Mouse (Mus musculus) liver, embryonic 13.5 days (tissue): ENCODE results near the gene Rec8. TPM values are rescaled to one million over a fixed set of nuclear protein-coding genes. Genes with fewer than 3 reads are reported as not detected.

Source experiments
- ATAC-seq: fragments of 200-750 bp; cut with Nextera tagmentation; 2 replicates; pipeline ENCODE4 v1.8.0; 2017; ENCODE audit warnings: low read depth, mild to moderate bottlenecking, moderate number of reproducible peaks, moderate library complexity
- DNase-seq: peaks from one replicate; pipeline ENCODE4 v3.0.0; 2022
- H3K27ac ChIP-seq: fragments of 300-500 bp; sonication (generic); 2 replicates; pipeline ENCODE4 v1.5.1; 2015; ENCODE audit warnings: moderate library complexity, mild to moderate bottlenecking, inconsistent platforms
- H3K27me3 ChIP-seq: fragments of 300-500 bp; sonication (generic); 2 replicates; pipeline ENCODE4 v1.6.1; 2015; ENCODE audit warnings: mild to moderate bottlenecking, inconsistent platforms
- H3K36me3 ChIP-seq: fragments of 300-500 bp; sonication (generic); 2 replicates; pipeline ENCODE4 v1.6.1; 2015; ENCODE audit warnings: mild to moderate bottlenecking, inconsistent platforms
- H3K4me1 ChIP-seq: fragments of 300-500 bp; sonication (generic); replicated peaks from 2 replicates; pipeline ENCODE4 v1.6.1; 2015; ENCODE audit warnings: inconsistent platforms
- H3K4me2 ChIP-seq: fragments of 300-500 bp; sonication (generic); 2 replicates; pipeline ENCODE4 v1.6.1; 2015; ENCODE audit warnings: inconsistent platforms, mild to moderate bottlenecking, moderate library complexity
- H3K4me3 ChIP-seq: fragments of 300-500 bp; sonication (generic); replicated peaks from 2 replicates; pipeline ENCODE4 v1.5.1; 2015; ENCODE audit warnings: mild to moderate bottlenecking, inconsistent platforms
- H3K9ac ChIP-seq: fragments of 300-500 bp; sonication (generic); 2 replicates; pipeline ENCODE4 v1.6.1; 2015; ENCODE audit warnings: mild to moderate bottlenecking, inconsistent platforms
- H3K9me3 ChIP-seq: fragments of 300-500 bp; sonication (generic); replicated peaks from 2 replicates; pipeline ENCODE4 v1.6.1; 2016; ENCODE audit warnings: inconsistent platforms
- WGBS: fragments of 180-500 bp; shearing (Covaris S2); methylation state at CpG from one replicate; pipeline ENCODE4 v1.1.7; 2015; ENCODE audit not compliant: insufficient replicate concordance; 5-methylcytosine and 5-hydroxymethylcytosine counted together
- polyA plus RNA-seq: library from polyadenylated mRNA; unstranded; fragments of >200 nt; fragmentation: Nextera tagmentation; extraction: Ambion mirVana; gene quantifications from 2 replicates; pipeline ENCODE4 v1.2.1, GENCODE M21; 2015

The Rec8 gene
- polyA plus RNA-seq, 1 experiment from 2014 or later, result 1.6 TPM

DNA sequence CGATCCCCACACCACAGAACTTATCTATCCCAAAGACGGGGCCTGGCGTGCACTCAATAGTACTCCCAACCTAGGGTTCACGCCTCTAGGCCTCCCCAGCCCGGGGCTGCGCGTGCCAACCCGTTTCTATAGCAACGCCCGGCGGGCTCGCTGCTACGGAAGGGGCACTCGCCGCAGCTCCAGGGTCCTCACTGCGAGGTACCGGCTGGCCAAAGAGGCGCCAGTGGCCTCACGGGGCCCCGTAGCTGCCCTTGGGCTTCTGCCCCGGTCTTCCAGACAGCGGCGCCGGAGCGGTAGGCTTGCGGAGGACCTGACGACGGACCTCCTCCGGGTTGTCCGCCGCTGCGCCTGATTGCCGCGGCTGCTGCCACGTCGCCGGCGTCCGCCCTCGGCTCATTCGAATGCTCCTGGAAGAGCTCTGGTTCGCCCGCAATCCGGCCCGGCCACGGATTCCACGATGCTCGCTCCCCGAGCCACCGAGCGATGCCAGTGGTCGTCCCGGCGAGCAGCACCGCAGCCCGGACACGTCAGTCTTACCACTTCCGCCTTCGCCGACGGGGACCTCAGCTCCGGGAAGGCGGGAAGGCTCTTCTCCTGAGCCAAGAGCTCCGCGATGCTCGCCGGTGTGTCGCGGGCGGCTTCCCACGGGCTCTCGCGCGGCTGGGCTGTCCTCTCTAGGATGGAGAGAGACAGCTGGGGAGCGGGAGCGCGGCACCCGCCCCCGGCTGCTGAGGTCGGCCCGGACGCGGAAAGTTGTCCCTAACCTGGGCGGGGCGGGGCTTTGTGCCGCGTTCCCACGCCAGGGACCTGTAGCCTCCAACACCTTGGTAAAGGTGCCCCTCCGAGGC, 25.4 kb downstream of the Rec8 start, which contains the start of gene Tm9sf1:
Gene Tm9sf1, minus strand, starts transcription at position 747 of the 848 bp plus-strand sequence.
- H3K4me2 ChIP-seq, result peak within 1 kb of the TSS; percentile 88
- no peaks in the 10 kb centered on the region for H3K27me3 ChIP-seq
- ATAC-seq (peak; percentile 87), DNase-seq (peak; percentile 83)
- H3K4me3 ChIP-seq, result peak within 1 kb of the TSS; percentile 86
- H3K9ac ChIP-seq, result peak within 1 kb of the TSS; percentile 97
- H3K36me3 ChIP-seq, result peaks cover 44% of the 10 kb centered on the region
- H3K27ac ChIP-seq, result peak within 1 kb of the TSS; percentile 90
- under 1% methylated on average over 89 of the region's 89 CpGs for WGBS
- H3K4me1 ChIP-seq, result peaks cover 53% of the 10 kb centered on the region
- H3K9me3 ChIP-seq, result no peaks in the 10 kb centered on the region

DNA sequence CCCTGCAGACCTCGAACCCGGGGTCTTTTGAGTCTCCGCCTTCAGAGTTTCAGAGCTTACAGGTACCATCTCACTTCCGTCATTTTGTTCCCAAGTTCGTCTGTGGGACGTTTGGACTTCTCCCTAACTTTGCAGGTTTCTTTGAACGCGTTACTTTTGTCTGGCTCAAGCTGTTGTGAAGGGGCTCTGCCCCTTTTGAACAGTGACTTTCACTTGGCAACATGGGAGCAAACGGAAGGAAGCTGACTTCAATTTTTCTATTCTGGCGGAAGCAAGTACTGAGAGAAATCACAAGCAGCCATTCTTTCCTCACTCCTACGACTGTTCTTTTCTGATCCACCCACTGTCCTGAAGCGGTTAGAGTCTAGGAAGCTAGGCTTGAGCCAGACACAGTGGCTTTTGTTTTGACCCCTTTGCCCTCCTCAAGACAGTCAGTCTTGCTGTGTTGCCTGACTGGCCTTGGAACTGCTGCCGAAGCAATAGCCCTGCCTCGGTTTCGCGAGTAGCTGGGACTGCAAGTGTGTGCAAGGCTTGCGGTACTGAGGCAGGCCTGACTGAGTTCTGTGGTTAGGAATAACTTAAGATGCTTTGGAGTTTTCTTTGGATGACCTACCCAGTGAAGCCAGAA, 26.5 kb downstream of the Rec8 start:
- H3K27me3 ChIP-seq, result no peaks in the 10 kb centered on the region
- peak overlapping the region; percentile 86 for H3K4me3 ChIP-seq
- ATAC-seq, result no peak
- peaks cover 53% of the 10 kb centered on the region for H3K4me1 ChIP-seq
- peak overlapping the region; percentile 90 for H3K27ac ChIP-seq
- no peak for DNase-seq
- H3K9me3 ChIP-seq, result no peaks in the 10 kb centered on the region
- peaks cover 33% of the 10 kb centered on the region for H3K36me3 ChIP-seq
- WGBS, result 23% methylated on average over 17 of the region's 17 CpGs
- peak overlapping the region; percentile 97 for H3K9ac ChIP-seq
- H3K4me2 ChIP-seq, result peak overlapping the region; percentile 88

- no peak within 1 kb of the TSS for H3K27ac ChIP-seq
These were observed 32.0 kb downstream of the Rec8 start, which contains the start of gene Tssk4 for GRCm38 (mm10) chr14:55649884-55650283. Gene Tssk4 (plus strand): TSS chr14:55650184.

DNA sequence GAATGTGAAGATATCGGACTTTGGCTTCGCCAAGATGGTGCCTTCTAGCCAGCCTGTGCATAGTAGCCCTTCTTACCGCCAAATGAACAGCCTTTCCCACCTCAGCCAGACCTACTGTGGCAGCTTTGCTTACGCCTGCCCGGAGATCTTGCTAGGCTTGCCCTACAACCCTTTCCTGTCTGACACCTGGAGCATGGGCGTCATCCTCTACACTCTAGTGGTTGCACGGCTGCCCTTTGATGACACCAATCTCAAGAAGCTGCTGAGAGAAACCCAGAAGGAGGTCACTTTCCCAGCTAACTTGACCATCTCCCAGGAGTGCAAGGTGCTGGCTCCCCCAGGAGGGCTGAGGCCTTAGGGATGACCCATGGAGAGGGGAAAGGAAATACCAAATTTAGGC, 33.7 kb downstream of the Rec8 start:
- Histone ChIP-seq H3K4me3 (no peak overlapping the region), H3K27ac (no peak overlapping the region), H3K4me1 (peaks cover 3% of the 10 kb centered on the region), H3K36me3 (peaks cover 3% of the 10 kb centered on the region), H3K4me2 (no peak overlapping the region), H3K27me3 (no peaks in the 10 kb centered on the region), H3K9me3 (no peaks in the 10 kb centered on the region), H3K9ac (no peak overlapping the region)
- 82% methylated on average over 7 of the region's 7 CpGs for WGBS
- DNase-seq (no peak), ATAC-seq (no peak)

More at GRCm38 (mm10) chr14:55649884-55650283, 32.0 kb downstream of the Rec8 start, which contains the start of gene Tssk4:
- no peak within 1 kb of the TSS for H3K4me2 ChIP-seq
- no peak for DNase-seq
- no peak within 1 kb of the TSS for H3K4me3 ChIP-seq
- H3K27me3 ChIP-seq, result no peaks in the 10 kb centered on the region
- peaks cover 8% of the 10 kb centered on the region for H3K36me3 ChIP-seq
- H3K9ac ChIP-seq, result no peak within 1 kb of the TSS
- ATAC-seq, result no peak
- H3K9me3 ChIP-seq, result no peaks in the 10 kb centered on the region
- 87% methylated on average over 2 of the region's 2 CpGs for WGBS
- peaks cover 17% of the 10 kb centered on the region for H3K4me1 ChIP-seq

DNA sequence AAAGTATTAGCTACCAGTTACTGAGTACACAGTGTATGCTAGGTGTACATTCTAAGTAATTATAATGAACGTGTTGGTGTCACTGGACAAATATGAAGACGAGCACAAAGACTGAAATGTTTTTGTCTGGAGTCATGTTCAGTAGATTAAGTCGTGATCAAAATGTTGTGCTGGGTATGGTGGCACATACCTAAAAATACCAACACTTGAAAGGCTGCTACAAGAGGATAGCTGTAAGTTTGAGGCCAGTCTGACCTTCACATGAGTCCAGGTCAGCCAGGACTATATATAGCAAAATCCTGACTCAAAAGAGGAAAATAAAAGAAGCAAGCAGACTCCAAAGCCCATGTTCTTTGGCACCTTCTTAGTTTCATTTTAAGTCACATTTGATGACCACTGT, 39.1 kb downstream of the Rec8 start:
- H3K4me2 ChIP-seq, result no peak overlapping the region
- H3K27me3 ChIP-seq, result no peaks in the 10 kb centered on the region
- H3K4me1 ChIP-seq, result peaks cover 20% of the 10 kb centered on the region
- no peak overlapping the region for H3K9ac ChIP-seq
- 72% methylated on average over 3 of the region's 3 CpGs for WGBS
- DNase-seq (no peak), ATAC-seq (no peak)
- H3K4me3 ChIP-seq, result no peak overlapping the region
- H3K9me3 ChIP-seq, result no peaks in the 10 kb centered on the region
- H3K36me3 ChIP-seq, result peaks cover 20% of the 10 kb centered on the region
- no peak overlapping the region for H3K27ac ChIP-seq

GRCm38 (mm10) chr14:55658011-55658410, 40.2 kb downstream of the Rec8 start:
- Histone ChIP-seq H3K4me1 (peaks cover 20% of the 10 kb centered on the region), H3K9me3 (no peaks in the 10 kb centered on the region), H3K4me3 (no peak overlapping the region), H3K27ac (no peak overlapping the region), H3K9ac (no peak overlapping the region), H3K27me3 (no peaks in the 10 kb centered on the region), H3K36me3 (peaks cover 26% of the 10 kb centered on the region), H3K4me2 (no peak overlapping the region)
- no peak for ATAC-seq
- no peak for DNase-seq
- 85% methylated on average over 5 of the region's 5 CpGs for WGBS

- under 1% methylated on average over 39 of the region's 39 CpGs for WGBS
- peak within 1 kb of the TSS; percentile 73 for H3K4me3 ChIP-seq
- peaks cover 36% of the 10 kb centered on the region for H3K36me3 ChIP-seq
- peak within 1 kb of the TSS; percentile 72 for H3K4me2 ChIP-seq
- peak within 1 kb of the TSS; percentile 84 for H3K9ac ChIP-seq
- no peaks in the 10 kb centered on the region for H3K9me3 ChIP-seq
- peak within 1 kb of the TSS; percentile 80 for H3K27ac ChIP-seq
- H3K4me1 ChIP-seq, result peaks cover 20% of the 10 kb centered on the region
- no peaks in the 10 kb centered on the region for H3K27me3 ChIP-seq
- DNase-seq (peak; percentile 77), ATAC-seq (peak; percentile 95)
These were observed 42.2 kb downstream of the Rec8 start, which contains the start of gene Mdp1 for GRCm38 (mm10) chr14:55659960-55660573. Gene Mdp1 (minus strand): TSS chr14:55660508.

- Histone ChIP-seq H3K4me3 (peak overlapping the region; percentile 73), H3K4me2 (peak overlapping the region; percentile 72), H3K9ac (peak overlapping the region; percentile 44), H3K4me1 (peaks cover 20% of the 10 kb centered on the region), H3K27me3 (no peaks in the 10 kb centered on the region), H3K27ac (peak overlapping the region; percentile 80), H3K9me3 (no peaks in the 10 kb centered on the region), H3K36me3 (peaks cover 39% of the 10 kb centered on the region)
- DNase-seq (no peak), ATAC-seq (no peak)
- 47% methylated on average over 2 of the region's 2 CpGs for WGBS
These were observed 42.8 kb downstream of the Rec8 start for GRCm38 (mm10) chr14:55660636-55661035.

- under 1% methylated on average over 12 of the region's 12 CpGs for WGBS
- DNase-seq, result no peak
- H3K36me3 ChIP-seq, result peaks cover 37% of the 10 kb centered on the region
- peak overlapping the region; percentile 85 for H3K9ac ChIP-seq
- peaks cover 47% of the 10 kb centered on the region for H3K4me1 ChIP-seq
- peak overlapping the region; percentile 93 for H3K4me2 ChIP-seq
- peak overlapping the region; percentile 86 for H3K4me3 ChIP-seq
- H3K27ac ChIP-seq, result peak overlapping the region; percentile 90
- H3K9me3 ChIP-seq, result no peaks in the 10 kb centered on the region
- peak; percentile 22 for ATAC-seq
- no peaks in the 10 kb centered on the region for H3K27me3 ChIP-seq
These were observed 53.6 kb downstream of the Rec8 start for GRCm38 (mm10) chr14:55671486-55671832.

DNA sequence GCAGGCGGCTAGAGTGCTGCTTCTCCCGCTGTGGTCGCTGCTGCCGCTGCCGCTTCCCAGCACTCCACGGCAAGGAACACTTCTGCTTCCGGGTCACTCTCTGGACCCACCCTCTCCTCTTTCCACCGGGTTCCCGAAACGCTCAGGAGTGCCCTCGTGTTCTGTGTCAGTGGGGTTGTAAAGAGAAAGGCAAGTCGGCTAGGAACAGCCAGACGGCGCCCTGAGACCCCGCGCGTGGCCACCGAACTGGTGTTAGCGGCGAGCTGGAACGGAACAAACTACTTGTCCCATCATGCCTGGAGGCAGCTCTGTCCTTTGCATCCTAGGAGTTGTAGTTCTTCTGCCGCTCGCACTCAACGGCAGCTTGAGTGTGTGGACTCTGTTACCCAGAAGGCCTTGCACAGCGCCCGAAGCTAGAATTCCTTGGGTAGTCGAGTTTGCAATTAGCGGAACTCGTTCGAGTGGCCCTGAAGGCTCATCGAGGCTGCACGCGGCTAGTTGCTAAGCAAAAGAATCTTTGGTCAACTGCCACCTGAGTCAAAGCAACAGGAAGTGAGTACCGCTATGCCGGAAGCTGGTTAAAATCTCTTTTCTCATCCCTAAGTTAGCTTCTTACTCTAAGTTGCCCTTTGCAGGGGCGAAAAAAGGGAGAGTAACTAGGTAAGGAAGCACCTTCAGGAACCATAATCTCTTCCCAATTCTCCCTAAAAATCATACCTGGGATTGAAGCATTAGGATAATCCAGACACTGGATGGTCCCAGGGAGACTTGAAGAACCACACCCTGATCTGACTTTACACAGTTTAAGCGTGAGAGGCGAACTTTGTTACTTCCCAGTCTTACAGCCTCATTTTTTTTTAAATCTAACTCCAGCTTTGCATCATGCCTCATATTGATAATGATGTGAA, 54.2 kb downstream of the Rec8 start, which contains the start of the genes Gmpr2 and Nedd8:
Gene Gmpr2, plus strand, starts transcription at position 109 of the 908 bp plus-strand sequence.
Gene Nedd8, minus strand, starts transcription at position 292 of the 908 bp plus-strand sequence.
- H3K9ac ChIP-seq, result peak within 1 kb of the TSS; percentile 85
- H3K27ac ChIP-seq, result peak within 1 kb of the TSS; percentile 90
- peak within 1 kb of the TSS; percentile 93 for H3K4me2 ChIP-seq
- under 1% methylated on average over 38 of the region's 38 CpGs for WGBS
- no peaks in the 10 kb centered on the region for H3K9me3 ChIP-seq
- H3K4me1 ChIP-seq, result peaks cover 47% of the 10 kb centered on the region
- peak within 1 kb of the TSS; percentile 86 for H3K4me3 ChIP-seq
- no peaks in the 10 kb centered on the region for H3K27me3 ChIP-seq
- ATAC-seq, result peak; percentile 98
- DNase-seq, result peak; percentile 86
- peaks cover 39% of the 10 kb centered on the region for H3K36me3 ChIP-seq
